Mouse (Mus musculus) midbrain, postnatal 0 days (tissue): ENCODE data around the gene Wdfy4. TPM values are rescaled to one million over a fixed set of nuclear protein-coding genes. Genes with fewer than 3 reads are reported as not detected.
A peak's percentile ranks its signal among the peaks of the same experiment; 100 is the strongest.

Source experiments
- ATAC-seq: fragments of 200-750 bp; cut with Nextera tagmentation; 2 replicates; pipeline ENCODE4 v1.8.0; 2017; ENCODE audit warnings: moderate number of reproducible peaks, mild to moderate bottlenecking, moderate TSS enrichment, moderate library complexity; ENCODE audit not compliant: low FRiP score
- DNase-seq: peaks from one replicate; pipeline ENCODE4 v3.0.0-alpha.2; 2015; ENCODE audit warnings: low spot score
- H3K27ac ChIP-seq: fragments of 300-500 bp; sonication (generic); 2 replicates; pipeline ENCODE4 v1.5.1; 2014; ENCODE audit warnings: low read depth, mild to moderate bottlenecking, low read length, mixed read lengths
- H3K27me3 ChIP-seq: fragments of 300-500 bp; sonication (generic); 2 replicates; pipeline ENCODE4 v1.6.1; 2014; ENCODE audit warnings: low read length, control low read depth, mixed read lengths; ENCODE audit not compliant: insufficient read depth
- H3K36me3 ChIP-seq: fragments of 300-500 bp; sonication (generic); 2 replicates; pipeline ENCODE4 v1.6.1; 2014; ENCODE audit warnings: low read length, control low read depth, mixed read lengths; ENCODE audit not compliant: insufficient read depth
- H3K4me1 ChIP-seq: fragments of 300-500 bp; sonication (generic); 2 replicates; pipeline ENCODE4 v1.6.1; 2014; ENCODE audit warnings: mild to moderate bottlenecking, control low read depth, antibody characterized with exemption, low read length, mixed read lengths; ENCODE audit not compliant: insufficient read depth
- H3K4me2 ChIP-seq: fragments of 300-500 bp; sonication (generic); 2 replicates; pipeline ENCODE4 v1.6.1; 2014; ENCODE audit warnings: low read depth, mild to moderate bottlenecking, low read length, mixed read lengths; ENCODE audit not compliant: poor library complexity, severe bottlenecking
- H3K4me3 ChIP-seq: fragments of 300-500 bp; sonication (generic); 2 replicates; pipeline ENCODE4 v1.5.1; 2014; ENCODE audit warnings: low read depth, mild to moderate bottlenecking, low read length, moderate library complexity
- H3K9ac ChIP-seq: fragments of 300-500 bp; sonication (generic); replicated peaks from 2 replicates; pipeline ENCODE4 v1.6.1; 2014; ENCODE audit warnings: mild to moderate bottlenecking, low read length, moderate library complexity, mixed read lengths; ENCODE audit not compliant: poor library complexity, severe bottlenecking
- H3K9me3 ChIP-seq: fragments of 300-500 bp; sonication (generic); 2 replicates; pipeline ENCODE4 v1.6.1; 2016; ENCODE audit warnings: low read length, control low read depth
- CTCF ChIP-seq: IDR thresholded peaks from 2 replicates; pipeline ENCODE4 v1.5.1; 2016; ENCODE audit warnings: antibody characterized with exemption, mild to moderate bottlenecking
- WGBS: fragments of 180-500 bp; shearing (Covaris S2); extraction: QIAGEN DNeasy Blood & Tissue Kit; methylation state at CpG from one replicate; pipeline ENCODE4 v1.1.7; 2014; 5-methylcytosine and 5-hydroxymethylcytosine counted together
- polyA plus RNA-seq: library from polyadenylated mRNA; unstranded; fragments of >200 nt; fragmentation: Nextera tagmentation; extraction: Ambion mirVana; gene quantifications from 2 replicates; pipeline ENCODE4 v1.2.1, GENCODE M21; 2015
- total RNA-seq: library from RNA; depleted of rRNA; stranded (reverse); fragments of >200 nt; gene quantifications from 2 replicates; pipeline ENCODE4 v1.2.3, GENCODE M21; 2014

Wdfy4 gene
- total and polyA plus RNA-seq, 2 experiments from 2014 or later, result 0.06 to 7.8 TPM

- DNase-seq, result no peak
- H3K4me2 ChIP-seq, result no peak overlapping the region
- H3K4me1 ChIP-seq, result no peaks in the 10 kb centered on the region
- no peaks in the 10 kb centered on the region for H3K9me3 ChIP-seq
- ATAC-seq, result no peak
- no peaks in the 10 kb centered on the region for H3K36me3 ChIP-seq
- peaks cover 6% of the 10 kb centered on the region; the same call in 1 of the 2 replicates for H3K27me3 ChIP-seq
- TF ChIP-seq CTCF, result no peak
- WGBS, result 76% methylated on average over 1 of the region's 1 CpGs
- H3K9ac ChIP-seq, result no peak overlapping the region
- H3K4me3 ChIP-seq, result no peak overlapping the region
- H3K27ac ChIP-seq, result no peak overlapping the region
Observed at GRCm38 (mm10) chr14:33215163-33215562, 29.9 kb upstream of the Wdfy4 start.

- peaks cover 6% of the 10 kb centered on the region; the same call in 1 of the 2 replicates for H3K27me3 ChIP-seq
- TF ChIP-seq CTCF, result no peak
- H3K9ac ChIP-seq, result no peak overlapping the region
- no peak overlapping the region; the same call in 1 of the 2 replicates for H3K4me2 ChIP-seq
- no peaks in the 10 kb centered on the region for H3K4me1 ChIP-seq
- 35% methylated on average over 4 of the region's 4 CpGs for WGBS
- no peak overlapping the region for H3K4me3 ChIP-seq
- ATAC-seq (no peak), DNase-seq (no peak)
- H3K9me3 ChIP-seq, result no peaks in the 10 kb centered on the region
- H3K27ac ChIP-seq, result no peak overlapping the region
- no peaks in the 10 kb centered on the region for H3K36me3 ChIP-seq
Observed at GRCm38 (mm10) chr14:33214767-33215128, 29.4 kb upstream of the Wdfy4 start.

- no peaks in the 10 kb centered on the region for H3K36me3 ChIP-seq
- H3K27me3 ChIP-seq, result peaks cover 6% of the 10 kb centered on the region; the same call in 1 of the 2 replicates
- 18% methylated on average over 28 of the region's 28 CpGs for WGBS
Observed at GRCm38 (mm10) chr14:33213823-33214766, 28.8 kb upstream of the Wdfy4 start, which contains the start of gene Arhgap22. Gene Arhgap22, plus strand, starts transcription at chr14:33214026.

GRCm38 (mm10) chr14:33212958-33213309 lies 27.6 kb upstream of the Wdfy4 start:
- H3K27ac ChIP-seq, result no peak overlapping the region
- H3K4me1 ChIP-seq, result no peaks in the 10 kb centered on the region
- ATAC-seq, result no peak
- no peaks in the 10 kb centered on the region for H3K9me3 ChIP-seq
- 92% methylated on average over 12 of the region's 12 CpGs for WGBS
- DNase-seq, result no peak
- no peak overlapping the region for H3K9ac ChIP-seq
- H3K4me2 ChIP-seq, result no peak overlapping the region
- no peak overlapping the region for H3K4me3 ChIP-seq
- no peaks in the 10 kb centered on the region for H3K36me3 ChIP-seq
- H3K27me3 ChIP-seq, result peaks cover 6% of the 10 kb centered on the region; the same call in 1 of the 2 replicates
- TF ChIP-seq CTCF, result no peak

More at GRCm38 (mm10) chr14:33213823-33214766, 28.8 kb upstream of the Wdfy4 start, which contains the start of gene Arhgap22:
- Histone ChIP-seq H3K4me2 (peak within 1 kb of the TSS; percentile 50), H3K9me3 (no peaks in the 10 kb centered on the region), H3K4me1 (no peaks in the 10 kb centered on the region), H3K4me3 (peak within 1 kb of the TSS; percentile 23; the same call in 1 of the 2 replicates), H3K9ac (0 out of 2 replicates have a peak within 1 kb of the TSS, but pooled peaks have one; percentile 44), H3K27ac (no peak within 1 kb of the TSS)
- DNase-seq (peak; percentile 92), ATAC-seq (peak; percentile 86)
- peak; percentile 100 for TF ChIP-seq CTCF

GRCm38 (mm10) chr14:33212271-33212957 lies 27.1 kb upstream of the Wdfy4 start:
- WGBS, result 63% methylated on average over 5 of the region's 5 CpGs
- H3K27ac ChIP-seq, result no peak overlapping the region
- no peak overlapping the region for H3K4me2 ChIP-seq
- H3K36me3 ChIP-seq, result no peaks in the 10 kb centered on the region
- H3K4me1 ChIP-seq, result no peaks in the 10 kb centered on the region
- H3K27me3 ChIP-seq, result peaks cover 6% of the 10 kb centered on the region; the same call in 1 of the 2 replicates
- H3K4me3 ChIP-seq, result no peak overlapping the region
- H3K9me3 ChIP-seq, result no peaks in the 10 kb centered on the region
- ATAC-seq (no peak), DNase-seq (no peak)
- H3K9ac ChIP-seq, result no peak overlapping the region
- TF ChIP-seq CTCF, result no peak
